Mouse (Mus musculus): ENCODE measurements around the gene Birc7.

- no peak for TF ChIP-seq EP300 (IDR thresholded peaks at IDR 0.05; ENCODE audit: low read depth in 1 of 2, low read length in 2 of 2)
- no peak for TF ChIP-seq CTCF (IDR thresholded peaks at IDR 0.05 in 2 of 3, conservative IDR thresholded peaks at IDR 0.05 in 1 of 3; ENCODE audit: control insufficient read depth in 1 of 3, insufficient read depth in 1 of 3, low read depth in 2 of 3, low read length in 3 of 3, poor library complexity in 1 of 3, severe bottlenecking in 1 of 3)
- no peak for TF ChIP-seq ZMIZ1 (IDR thresholded peaks at IDR 0.05; ENCODE audit: low read depth, low read length)
- TF ChIP-seq MXI1 (IDR thresholded peaks at IDR 0.05; ENCODE audit: low read depth, low read length): no peak
- no peak for TF ChIP-seq POLR2A (IDR thresholded peaks at IDR 0.05; ENCODE audit: control insufficient read depth in 1 of 2, insufficient read depth in 1 of 2, low read depth in 1 of 2, low read length in 2 of 2, poor library complexity in 1 of 2)
Observed at GRCm38 (mm10) chr2:180904435-180905208, 24.2 kb upstream of the Birc7 start.
